Mouse (Mus musculus): ENCODE measurements at regions not wholly inside any gene's neighbourhood (a gene's known extent, or its start where the extent isn't known, plus 50 kb on each side); places are given as distances from the start of the nearest gene placed in this dataset.

- no peak for TF ChIP-seq GATA1 (IDR thresholded peaks at IDR 0.05; ENCODE audit: low read length)
- TF ChIP-seq TAL1 (IDR thresholded peaks at IDR 0.05; ENCODE audit: low read length) = no peak
Observed at GRCm38 (mm10) chr10:126806881-126807280, 94.3 kb downstream of the Atp23 start.

All from erythroblast, embryonic 14.5 days (primary cell).